Mouse (Mus musculus) lung, adult 2 months (tissue): ENCODE data around the gene Sp140.
"Not testable (repeated sequence)": the region's sequence is repeated elsewhere in the genome, so short reads cannot be mapped to it uniquely, and the experiment has no call there.

Source experiments
- CTCF ChIP-seq: fragments of 200-500 bp; IDR thresholded peaks from 2 replicates; pipeline ENCODE4 v1.5.1; 2011; ENCODE audit warnings: mild to moderate bottlenecking, low read length, control low read depth; ENCODE audit not compliant: insufficient read depth
- POLR2A ChIP-seq: fragments of 200-500 bp; IDR thresholded peaks from 2 replicates; pipeline ENCODE4 v1.6.1; 2011; ENCODE audit warnings: low read depth, mild to moderate bottlenecking, control low read depth, low read length, borderline replicate concordance; ENCODE audit errors: extremely low read depth

DNA sequence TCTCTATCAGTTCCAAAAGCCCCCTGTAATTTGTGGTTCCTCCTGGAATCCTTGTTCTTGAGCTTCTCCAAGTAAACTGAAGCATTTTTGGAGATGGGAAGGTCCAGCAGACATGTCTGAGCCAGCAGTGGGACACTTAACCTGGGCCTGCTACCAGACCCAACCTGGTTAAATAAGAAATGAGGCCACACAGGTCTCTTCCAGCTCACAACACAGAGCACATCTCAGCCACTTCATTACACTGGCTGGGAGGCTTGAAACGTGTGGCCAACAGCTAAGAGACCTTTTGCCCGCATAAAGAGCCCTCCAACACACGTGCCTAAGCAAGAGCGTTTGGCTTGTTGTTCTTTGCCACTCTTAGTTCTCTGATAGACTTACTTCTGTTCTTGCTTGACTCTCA is 26.6 kb upstream of the Sp140 start:
- TF ChIP-seq POLR2A, CTCF: not testable (repeated sequence)
